Mouse (Mus musculus) MEL (cell line): ENCODE measurements around the gene Scn7a. TPM values are rescaled to one million over a fixed set of nuclear protein-coding genes. Genes with fewer than 3 reads are reported as not detected.

ENCODE experiments used
- DNase-seq: peaks from one replicate; pipeline ENCODE4 v3.0.0; 2011; ENCODE audit warnings: low read depth, low spot score
- H3K27ac ChIP-seq: 2 replicates; pipeline ENCODE4 v1.5.1; 2012; ENCODE audit warnings: low read depth, mild to moderate bottlenecking, control low read depth, low read length, moderate library complexity; ENCODE audit not compliant: control insufficient read depth
- H3K27me3 ChIP-seq, 2 experiments: fragments of 150-350 bp in 1 of 2; sonication (generic) in 1 of 2; 2 replicates each; pipeline ENCODE4 v1.6.1; 2012; ENCODE audit warnings: low read length in 2 of 2, mild to moderate bottlenecking in 2 of 2, improper control_type of control experiment in 1 of 2, moderate library complexity in 1 of 2; ENCODE audit not compliant: insufficient read depth in 2 of 2, control insufficient read depth in 1 of 2
- H3K36me3 ChIP-seq, 2 experiments: 2 replicates each; pipeline ENCODE4 v1.6.1; 2012 to 2014; ENCODE audit warnings: low read length in 2 of 2, improper control_type of control experiment in 1 of 2, inconsistent platforms in 1 of 2, mild to moderate bottlenecking in 1 of 2; ENCODE audit not compliant: insufficient read depth in 2 of 2, control insufficient read depth in 1 of 2
- H3K4me1 ChIP-seq, 2 experiments: fragments of 150-350 bp in 1 of 2; sonication (generic) in 1 of 2; 2 replicates each; pipeline ENCODE4 v1.6.1; 2012; ENCODE audit warnings: low read length in 2 of 2, improper control_type of control experiment in 1 of 2, mild to moderate bottlenecking in 1 of 2; ENCODE audit not compliant: insufficient read depth in 2 of 2, control insufficient read depth in 1 of 2
- H3K4me3 ChIP-seq, 2 experiments: fragments of 150-350 bp in 1 of 2; sonication (generic) in 1 of 2; 2 replicates each; pipeline ENCODE4 v1.5.1; 2012; ENCODE audit warnings: low read depth in 2 of 2, low read length in 2 of 2, mild to moderate bottlenecking in 2 of 2, moderate library complexity in 2 of 2, control low read depth in 1 of 2, improper control_type of control experiment in 1 of 2; ENCODE audit not compliant: control insufficient read depth in 1 of 2, insufficient read depth in 1 of 2
- H3K79me2 ChIP-seq: 2 replicates; pipeline ENCODE4 v1.6.1; 2012; ENCODE audit warnings: mild to moderate bottlenecking, low read length, moderate library complexity; ENCODE audit not compliant: control insufficient read depth, poor library complexity, insufficient read depth
- H3K9ac ChIP-seq: 2 replicates; pipeline ENCODE4 v1.6.1; 2012; ENCODE audit warnings: low read depth, mild to moderate bottlenecking, control low read depth, low read length, moderate library complexity; ENCODE audit not compliant: control insufficient read depth, poor library complexity, severe bottlenecking
- H3K9me3 ChIP-seq: fragments of 150-350 bp; sonication (generic); replicated peaks from 2 replicates; pipeline ENCODE4 v1.6.1; 2012; ENCODE audit warnings: mild to moderate bottlenecking, low read length, improper control_type of control experiment, moderate library complexity; ENCODE audit not compliant: insufficient read depth
- BHLHE40 ChIP-seq: IDR thresholded peaks from 2 replicates; pipeline ENCODE4 v1.6.1; 2012; ENCODE audit warnings: low read depth, mild to moderate bottlenecking, inconsistent platforms, low read length, improper control_type of control experiment, borderline replicate concordance
- CHD1 ChIP-seq: IDR thresholded peaks from 2 replicates; pipeline ENCODE4 v1.6.1; 2012; ENCODE audit warnings: low read depth, mild to moderate bottlenecking, inconsistent platforms, low read length, improper control_type of control experiment
- ELF1 ChIP-seq: IDR thresholded peaks from 2 replicates; pipeline ENCODE4 v1.6.1; 2014; ENCODE audit warnings: low read depth, mild to moderate bottlenecking, inconsistent platforms, low read length, improper control_type of control experiment, moderate library complexity
- ETS1 ChIP-seq: IDR thresholded peaks from 2 replicates; pipeline ENCODE4 v1.6.1; 2012; ENCODE audit warnings: low read depth, mild to moderate bottlenecking, inconsistent platforms, low read length, improper control_type of control experiment, moderate library complexity
- KAT2A ChIP-seq: conservative IDR thresholded peaks from 2 replicates; pipeline ENCODE4 v1.6.1; 2012; ENCODE audit warnings: low read depth, low read length, improper control_type of control experiment, inconsistent platforms
- MAZ ChIP-seq: IDR thresholded peaks from 2 replicates; pipeline ENCODE4 v1.6.1; 2012; ENCODE audit warnings: low read depth, mild to moderate bottlenecking, inconsistent platforms, low read length, improper control_type of control experiment
- MEF2A ChIP-seq: IDR thresholded peaks from 2 replicates; pipeline ENCODE4 v1.6.1; 2014; ENCODE audit warnings: low read depth, mild to moderate bottlenecking, inconsistent platforms, low read length, improper control_type of control experiment; ENCODE audit not compliant: poor library complexity, insufficient replicate concordance, severe bottlenecking; ENCODE audit errors: extremely low read depth
- MXI1 ChIP-seq: IDR thresholded peaks from 2 replicates; pipeline ENCODE4 v1.6.1; 2011; ENCODE audit warnings: mild to moderate bottlenecking, low read depth, low read length, improper control_type of control experiment
- MYB ChIP-seq: IDR thresholded peaks from 2 replicates; pipeline ENCODE4 v1.6.1; 2011; ENCODE audit warnings: mild to moderate bottlenecking, low read depth, low read length, improper control_type of control experiment
- MYC ChIP-seq: IDR thresholded peaks from 2 replicates; pipeline ENCODE4 v1.6.1; 2011; ENCODE audit warnings: low read depth, mild to moderate bottlenecking, low read length, improper control_type of control experiment, moderate library complexity
- NELFE ChIP-seq: IDR thresholded peaks from 2 replicates; pipeline ENCODE4 v1.6.1; 2011; ENCODE audit warnings: low read depth, low read length, improper control_type of control experiment
- NRF1 ChIP-seq: IDR thresholded peaks from 2 replicates; pipeline ENCODE4 v1.6.1; 2014; ENCODE audit warnings: low read depth, mild to moderate bottlenecking, inconsistent platforms, low read length, improper control_type of control experiment, moderate library complexity; ENCODE audit not compliant: poor library complexity, insufficient read depth, severe bottlenecking
- POLR2A ChIP-seq, 2 experiments: IDR thresholded peaks; 2 replicates each; pipeline ENCODE4 v1.6.1; 2011 to 2012; ENCODE audit warnings: low read length in 2 of 2, mild to moderate bottlenecking in 2 of 2, control low read depth in 1 of 2, improper control_type of control experiment in 1 of 2, low read depth in 1 of 2, moderate library complexity in 1 of 2; ENCODE audit not compliant: control insufficient read depth in 1 of 2, insufficient read depth in 1 of 2, poor library complexity in 1 of 2
- RAD21 ChIP-seq: IDR thresholded peaks from 2 replicates; pipeline ENCODE4 v1.6.1; 2011; ENCODE audit warnings: mild to moderate bottlenecking, low read depth, low read length, improper control_type of control experiment
- SIN3A ChIP-seq: IDR thresholded peaks from 2 replicates; pipeline ENCODE4 v1.6.1; 2012; ENCODE audit warnings: low read length, improper control_type of control experiment, inconsistent platforms
- SMC3 ChIP-seq: IDR thresholded peaks from 2 replicates; pipeline ENCODE4 v1.6.1; 2011; ENCODE audit warnings: low read depth, low read length, improper control_type of control experiment
- TAL1 ChIP-seq: IDR thresholded peaks from 2 replicates; pipeline ENCODE4 v1.6.1; 2012; ENCODE audit warnings: mild to moderate bottlenecking, inconsistent platforms, low read length, moderate library complexity, mixed read lengths
- TCF12 ChIP-seq: IDR thresholded peaks from 2 replicates; pipeline ENCODE4 v1.6.1; 2014; ENCODE audit warnings: low read depth, mild to moderate bottlenecking, inconsistent platforms, low read length, improper control_type of control experiment, moderate library complexity
- USF1 ChIP-seq: IDR thresholded peaks from 2 replicates; pipeline ENCODE4 v1.6.1; 2014; ENCODE audit warnings: low read depth, mild to moderate bottlenecking, inconsistent platforms, low read length, improper control_type of control experiment, moderate library complexity
- USF2 ChIP-seq, 2 experiments: IDR thresholded peaks; 2 replicates each; pipeline ENCODE4 v1.6.1; 2011 to 2012; ENCODE audit warnings: improper control_type of control experiment in 2 of 2, low read length in 2 of 2, borderline replicate concordance in 1 of 2, inconsistent platforms in 1 of 2, low read depth in 1 of 2, mild to moderate bottlenecking in 1 of 2; ENCODE audit not compliant: insufficient read depth in 1 of 2
- ZKSCAN1 ChIP-seq: IDR thresholded peaks from 2 replicates; pipeline ENCODE4 v1.6.1; 2012; ENCODE audit warnings: low read depth, mild to moderate bottlenecking, inconsistent platforms, low read length, improper control_type of control experiment, moderate library complexity
- ZMIZ1 ChIP-seq: IDR thresholded peaks from 2 replicates; pipeline ENCODE4 v1.6.1; 2012; ENCODE audit warnings: low read depth, mild to moderate bottlenecking, inconsistent platforms, low read length, improper control_type of control experiment, moderate library complexity
- ZNF384 ChIP-seq: IDR thresholded peaks from 2 replicates; pipeline ENCODE4 v1.6.1; 2012; ENCODE audit warnings: low read depth, mild to moderate bottlenecking, inconsistent platforms, low read length, improper control_type of control experiment
- polyA plus RNA-seq, 2 experiments: library from polyadenylated mRNA; stranded (reverse) in 1 of 2; unstranded in 1 of 2; fragments of >175 nt in 1 of 2; fragments of >200 nt in 1 of 2; gene quantifications; 2 replicates each; pipeline versions ENCODE4 v1.2.1 to v1.2.4; 2012; ENCODE audit warnings: low replicate concordance in 2 of 2, low read depth in 1 of 2; ENCODE audit not compliant: insufficient read length in 2 of 2, insufficient read depth in 1 of 2, missing spikeins in 1 of 2
- total RNA-seq: library from RNA; depleted of rRNA; stranded (reverse); fragments of 300-350 nt; gene quantifications from 2 replicates; pipeline ENCODE4 v1.2.3, GENCODE M21; 2012; rRNA removed

Gene Scn7a
- total RNA-seq (not detected in 2 replicates), polyA plus RNA-seq (not detected)

DNA sequence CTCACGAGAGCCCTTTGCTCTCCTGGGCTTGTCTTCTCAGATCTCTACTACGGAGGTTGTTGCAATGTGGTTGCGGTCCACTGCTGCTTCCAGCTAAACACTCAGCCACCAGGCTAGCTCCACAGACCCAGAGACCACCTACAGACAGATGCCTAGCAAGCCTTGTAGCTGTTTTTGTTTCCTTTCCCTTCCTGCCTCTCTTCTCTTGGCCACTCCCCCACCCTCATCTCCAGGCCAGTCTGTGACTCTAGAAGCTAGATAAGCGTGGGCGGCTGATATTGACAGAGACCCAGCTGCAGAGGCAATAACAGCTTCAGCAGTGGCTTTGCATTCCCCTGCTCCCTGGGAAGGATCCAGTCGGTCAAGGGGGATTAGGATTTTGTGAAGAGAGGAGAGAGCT, at the start of gene Scn7a:
TSS of gene Scn7a (minus strand) at position 150 of the 400 bp plus-strand sequence.
- Histone ChIP-seq H3K4me3 (no peak within 1 kb of the TSS), H3K27ac (no peak within 1 kb of the TSS)
- TF ChIP-seq CHD1 (no peak), MEF2A (no peak), USF1 (no peak), POLR2A (IDR thresholded peaks at IDR 0.05; ENCODE audit: control insufficient read depth in 1 of 2, insufficient read depth in 1 of 2, low read depth in 1 of 2, low read length in 2 of 2, poor library complexity in 1 of 2) (no peak), RAD21 (no peak), NRF1 (no peak), KAT2A (no peak), SIN3A (no peak), ZKSCAN1 (no peak), SMC3 (no peak), MYC (no peak), TCF12 (no peak), ETS1 (no peak), USF2 (IDR thresholded peaks at IDR 0.05; ENCODE audit: borderline replicate concordance in 1 of 2, insufficient read depth in 1 of 2, low read depth in 1 of 2, low read length in 2 of 2) (no peak), BHLHE40 (no peak), NELFE (no peak), MYB (no peak), MAZ (no peak), ZMIZ1 (no peak), TAL1 (no peak)

DNA sequence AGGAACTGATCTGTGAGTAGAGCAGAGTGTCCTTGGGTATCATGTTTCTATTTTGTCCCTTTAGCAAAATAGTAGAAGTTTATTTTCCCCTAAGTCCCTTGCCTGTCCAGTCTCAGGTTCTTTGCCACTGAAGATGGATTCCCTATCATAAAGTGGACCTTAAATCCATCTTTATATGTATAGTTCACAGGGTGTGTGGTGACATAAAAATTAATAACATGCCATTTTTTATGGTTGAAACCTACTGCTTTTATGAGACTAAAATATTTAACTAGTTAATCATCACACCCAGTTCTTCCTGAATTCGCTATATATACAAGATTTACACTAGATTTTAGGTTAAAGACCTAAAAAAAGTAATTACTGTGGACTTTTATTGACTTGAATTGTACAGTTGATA, 43.0 kb upstream of the Scn7a start:
- no peak for TF ChIP-seq ELF1
- TF ChIP-seq ZNF384 = no peak
- TF ChIP-seq MXI1 = no peak
- no peak for TF ChIP-seq SIN3A
- no peak overlapping the region for H3K4me3 ChIP-seq

More for the DNA sequence above, at the start of gene Scn7a:
- Histone ChIP-seq H3K79me2 (no peaks in the 10 kb centered on the region), H3K36me3 (no peaks in the 10 kb centered on the region), H3K27me3 (no peaks in the 10 kb centered on the region), H3K9me3 (no peaks in the 10 kb centered on the region), H3K9ac (no peak within 1 kb of the TSS), H3K4me1 (no peaks in the 10 kb centered on the region)
- no peak for DNase-seq

More for the DNA sequence above, 43.0 kb upstream of the Scn7a start:
- no peaks in the 10 kb centered on the region for H3K4me1 ChIP-seq
- H3K36me3 ChIP-seq = no peaks in the 10 kb centered on the region
- no peaks in the 10 kb centered on the region for H3K27me3 ChIP-seq
- H3K27ac ChIP-seq = no peak overlapping the region
- DNase-seq = no peak
- H3K9me3 ChIP-seq = no peaks in the 10 kb centered on the region
- no peak overlapping the region for H3K9ac ChIP-seq
- no peaks in the 10 kb centered on the region for H3K79me2 ChIP-seq
